Mouse (Mus musculus) macrophage (primary cell): ENCODE results near the gene Hist1h2ag. TPM values are rescaled to one million over a fixed set of nuclear protein-coding genes. Genes with fewer than 3 reads are reported as not detected.
"Not testable (repeated sequence)": the region's sequence is repeated elsewhere in the genome, so short reads cannot be mapped to it uniquely, and the experiment has no call there.

Source experiments
- H3K27ac ChIP-seq: fragments of 350-480 bp; formaldehyde crosslinking; 2 replicates; pipeline ENCODE4 v1.9.0; 2021
- H3K36me3 ChIP-seq: fragments of 350-480 bp; formaldehyde crosslinking; 2 replicates; pipeline ENCODE4 v1.9.0; 2021; ENCODE audit errors: inconsistent target
- H3K4me3 ChIP-seq: fragments of 350-480 bp; formaldehyde crosslinking; 2 replicates; pipeline ENCODE4 v1.9.0; 2021; ENCODE audit errors: inconsistent target
- H3K79me2 ChIP-seq: fragments of 350-480 bp; formaldehyde crosslinking; 2 replicates; pipeline ENCODE4 v1.9.0; 2021; ENCODE audit errors: inconsistent target
- WGBS: methylation state at CpG from one replicate; pipeline ENCODE4 v1.1.7; 2026; ENCODE audit warnings: inconsistent platforms; ENCODE audit not compliant: missing documents; 5-methylcytosine and 5-hydroxymethylcytosine counted together
- polyA plus RNA-seq: library from polyadenylated mRNA; stranded (reverse); fragments of 250-400 nt; gene quantifications from 3 replicates; pipeline ENCODE4 v1.2.4, GENCODE M21; 2018; ENCODE audit warnings: inconsistent platforms

Hist1h2ag gene
- polyA plus RNA-seq, 1 experiment from 2014 or later = not detected

- WGBS = 13% methylated on average over 11 of the region's 13 CpGs
- Histone ChIP-seq H3K36me3 (no peaks in the 10 kb centered on the region), H3K27ac (peak overlapping the region; percentile 85)
Measured at GRCm38 (mm10) chr13:22041651-22042567, 835 bp downstream of the Hist1h2ag start.

GRCm38 (mm10) chr13:22041142-22041536 is 1.6 kb downstream of the Hist1h2ag start, which contains the start of gene Hist1h4i:
TSS of gene Hist1h4i (minus strand) at chr13:22041362.
- not testable (repeated sequence) for H3K36me3 ChIP-seq, H3K79me2 ChIP-seq
- peak within 1 kb of the TSS; percentile 85 for H3K27ac ChIP-seq
- H3K4me3 ChIP-seq = peak within 1 kb of the TSS; percentile 29
- WGBS = 0% methylated on average over 19 of the region's 27 CpGs

More at GRCm38 (mm10) chr13:22041651-22042567, 835 bp downstream of the Hist1h2ag start:
- Histone ChIP-seq H3K4me3 (peak overlapping the region; percentile 29), H3K79me2 (no peaks in the 10 kb centered on the region)

- Histone ChIP-seq H3K79me2 (no peaks in the 10 kb centered on the region), H3K36me3 (no peaks in the 10 kb centered on the region), H3K4me3 (peak overlapping the region; percentile 21; the same call in 1 of the 2 replicates), H3K27ac (peak overlapping the region; percentile 55)
- WGBS = 2% methylated on average over 9 of the region's 24 CpGs
Measured at GRCm38 (mm10) chr13:22040464-22041141, 2.1 kb downstream of the Hist1h2ag start.

DNA sequence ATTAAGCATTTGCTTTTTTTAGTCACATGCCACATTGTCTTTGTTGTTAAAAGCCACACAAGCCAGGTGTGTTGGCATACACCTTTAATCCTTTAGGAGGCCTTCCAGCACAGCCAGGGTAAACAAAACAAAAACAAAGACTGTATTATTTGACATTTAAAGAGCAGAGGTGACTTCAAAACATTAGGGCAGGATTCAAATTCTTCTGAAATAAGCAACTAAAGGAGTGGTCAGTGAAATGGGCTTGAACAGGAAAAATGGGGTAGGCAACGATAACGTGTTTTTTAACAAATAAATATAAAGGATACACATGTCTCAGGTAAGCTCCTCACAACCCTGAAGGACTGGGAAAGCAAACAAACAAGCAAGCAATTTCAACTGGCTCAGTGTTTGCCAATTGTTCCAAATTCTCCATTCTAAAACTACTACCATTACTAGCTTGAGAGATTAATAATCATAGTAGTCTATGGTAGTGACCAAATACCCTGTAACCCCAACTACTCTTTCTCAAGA is 2.7 kb downstream of the Hist1h2ag start:
- no peaks in the 10 kb centered on the region for H3K79me2 ChIP-seq
- peak overlapping the region; percentile 55 for H3K27ac ChIP-seq
- no peaks in the 10 kb centered on the region for H3K36me3 ChIP-seq
- 12% methylated on average over 2 of the region's 2 CpGs for WGBS
- peak overlapping the region; percentile 21; the same call in 1 of the 2 replicates for H3K4me3 ChIP-seq

GRCm38 (mm10) chr13:22039364-22039763 is 3.4 kb downstream of the Hist1h2ag start:
- Histone ChIP-seq H3K4me3 (no peak overlapping the region), H3K79me2 (no peaks in the 10 kb centered on the region), H3K36me3 (no peaks in the 10 kb centered on the region), H3K27ac (peak overlapping the region; percentile 55; the same call in 1 of the 2 replicates)
- WGBS = 75% methylated on average over 5 of the region's 5 CpGs

DNA sequence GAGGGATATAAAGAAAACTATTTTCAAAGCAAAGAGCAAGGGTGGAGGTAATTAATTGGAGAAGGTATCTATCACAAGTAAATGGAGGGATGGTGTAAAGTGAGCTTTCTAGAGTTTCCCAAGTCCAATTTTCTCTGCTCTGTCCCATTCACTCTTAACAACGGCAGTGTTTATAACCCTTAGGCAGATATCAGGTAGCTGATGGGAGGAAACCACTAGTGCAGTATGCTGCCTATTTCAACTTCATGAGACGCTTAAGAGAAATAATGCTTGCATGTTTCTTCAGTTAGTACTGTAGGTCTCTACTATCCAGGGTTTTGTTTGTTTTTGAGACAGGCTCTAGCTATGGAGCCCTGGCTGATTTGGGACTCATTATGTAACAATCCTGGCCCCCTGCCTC is 5.3 kb downstream of the Hist1h2ag start:
- Histone ChIP-seq H3K4me3 (no peak overlapping the region), H3K79me2 (no peaks in the 10 kb centered on the region), H3K36me3 (no peaks in the 10 kb centered on the region), H3K27ac (no peak overlapping the region)
- 100% methylated on average over 2 of the region's 2 CpGs for WGBS

DNA sequence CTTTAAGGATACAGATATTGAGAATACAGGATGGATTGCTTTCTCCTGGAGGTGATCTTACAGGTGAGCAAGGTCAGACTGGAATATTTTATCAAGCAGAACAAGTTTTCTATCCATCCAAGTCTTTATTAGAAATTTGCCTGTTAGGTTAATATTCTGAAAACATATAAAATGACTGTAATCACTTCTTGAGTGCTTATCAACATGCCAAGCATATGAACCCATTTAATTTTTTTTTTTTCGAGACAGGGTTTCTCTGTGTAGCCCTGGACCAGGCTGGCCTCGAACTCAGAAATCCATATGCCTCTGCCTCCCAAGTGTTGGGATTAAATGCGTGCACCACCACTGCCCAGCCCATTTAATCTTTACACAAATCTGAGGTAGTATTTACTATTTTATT is 5.8 kb downstream of the Hist1h2ag start:
- Histone ChIP-seq H3K36me3 (no peaks in the 10 kb centered on the region), H3K4me3 (no peak overlapping the region), H3K27ac (peak overlapping the region; percentile 47), H3K79me2 (no peaks in the 10 kb centered on the region)
- WGBS = 71% methylated on average over 2 of the region's 3 CpGs

DNA sequence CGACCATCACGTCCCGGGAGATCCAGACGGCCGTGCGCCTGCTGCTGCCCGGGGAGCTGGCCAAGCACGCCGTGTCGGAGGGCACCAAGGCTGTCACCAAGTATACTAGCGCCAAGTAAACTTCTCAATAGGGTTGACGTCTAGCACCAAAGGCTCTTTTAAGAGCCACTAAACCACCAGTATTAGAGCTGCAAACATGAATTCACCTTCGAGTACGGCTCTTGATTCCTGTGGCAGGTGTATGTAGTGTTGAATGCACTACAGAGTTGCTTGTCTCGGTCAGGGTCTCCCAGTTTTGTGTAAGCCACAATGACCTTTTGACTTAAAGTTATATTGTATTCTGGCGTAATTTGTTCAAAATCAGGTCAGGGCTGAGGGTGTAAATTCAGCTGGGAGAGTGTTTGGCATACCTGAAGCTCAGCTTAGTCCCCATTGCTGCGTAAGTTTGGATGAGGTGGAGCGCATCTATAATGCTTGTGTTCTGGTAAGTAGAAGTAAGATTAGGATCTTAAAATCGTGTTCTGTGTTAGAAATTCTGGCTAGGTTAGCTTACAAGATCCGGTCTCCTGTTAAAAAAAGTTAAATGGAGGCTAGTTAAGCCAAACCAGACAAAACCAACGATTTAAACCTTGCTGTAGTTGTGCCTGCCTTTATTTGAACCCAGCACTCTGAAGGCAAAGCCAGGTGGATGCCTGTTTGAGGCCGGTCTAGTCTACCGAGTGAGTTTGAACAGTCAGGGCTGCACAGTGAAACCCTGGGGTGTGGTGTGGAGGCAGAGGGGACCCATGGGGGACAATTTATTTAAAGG is 6.4 kb downstream of the Hist1h2ag start:
- 16% methylated on average over 13 of the region's 23 CpGs for WGBS
- peak overlapping the region; percentile 47 for H3K27ac ChIP-seq
- no peaks in the 10 kb centered on the region for H3K36me3 ChIP-seq
- H3K79me2 ChIP-seq = no peaks in the 10 kb centered on the region
- no peak overlapping the region; the same call in 1 of the 2 replicates for H3K4me3 ChIP-seq

GRCm38 (mm10) chr13:22035267-22036148 is 7.2 kb downstream of the Hist1h2ag start, which contains the start of the genes Hist1h2ah and Hist1h2bk:
TSS of gene Hist1h2ah (minus strand) at chr13:22035568.
TSS of gene Hist1h2bk (plus strand) at chr13:22035870.
- Histone ChIP-seq H3K27ac (peak within 1 kb of the TSS; percentile 67), H3K4me3 (peak within 1 kb of the TSS; percentile 26)
- H3K79me2 ChIP-seq, H3K36me3 ChIP-seq: not testable (repeated sequence)
- under 1% methylated on average over 11 of the region's 69 CpGs for WGBS

- H3K79me2 ChIP-seq = no peaks in the 10 kb centered on the region
- no peaks in the 10 kb centered on the region for H3K36me3 ChIP-seq
- peak overlapping the region; percentile 26 for H3K4me3 ChIP-seq
- WGBS = 6% methylated on average over 7 of the region's 14 CpGs
- peak overlapping the region; percentile 67 for H3K27ac ChIP-seq
Measured at GRCm38 (mm10) chr13:22034443-22035266, 8.1 kb downstream of the Hist1h2ag start.

- WGBS = 60% methylated on average over 5 of the region's 5 CpGs
- Histone ChIP-seq H3K27ac (0 out of 2 replicates have a peak overlapping the region, but pooled peaks have one; percentile 67), H3K4me3 (no peak overlapping the region; the same call in 1 of the 2 replicates), H3K79me2 (no peaks in the 10 kb centered on the region), H3K36me3 (no peaks in the 10 kb centered on the region)
Measured at GRCm38 (mm10) chr13:22033741-22034442, 8.9 kb downstream of the Hist1h2ag start.

GRCm38 (mm10) chr13:22030493-22030892 is 12.3 kb downstream of the Hist1h2ag start:
- WGBS = 7% methylated on average over 4 of the region's 4 CpGs
- H3K79me2 ChIP-seq = no peaks in the 10 kb centered on the region
- no peak overlapping the region for H3K4me3 ChIP-seq
- H3K36me3 ChIP-seq = no peaks in the 10 kb centered on the region
- no peak overlapping the region for H3K27ac ChIP-seq
